Mouse (Mus musculus): ENCODE measurements around the gene Ascc1.

Ascc1 gene

DNA sequence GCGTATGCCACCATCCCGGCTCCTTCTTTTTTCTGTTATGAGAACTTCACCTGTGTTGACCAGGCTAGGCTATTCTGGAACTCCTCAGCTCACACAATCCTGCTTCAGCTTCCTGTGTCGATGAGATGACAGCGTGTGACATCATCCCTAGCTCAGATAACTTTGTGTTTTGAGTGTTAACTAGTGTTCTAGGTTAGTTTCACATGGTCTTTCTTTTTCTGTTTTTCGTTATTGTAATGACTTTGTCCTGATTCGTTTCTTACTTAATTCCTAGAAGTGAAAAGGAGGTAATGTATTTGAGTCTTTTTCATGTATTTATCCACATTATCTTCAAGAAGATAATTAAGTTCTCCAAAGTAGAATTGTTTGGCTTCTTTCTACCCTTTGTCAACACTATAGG lies 13.6 kb downstream of the Ascc1 start:
- intact Hi-C loops (cut with DNase I) = no loop called here

- intact Hi-C loops (cut with DNase I) = no loop called here
Measured at GRCm38 (mm10) chr10:60019299-60019698, 16.7 kb downstream of the Ascc1 start.

- intact Hi-C loops (cut with DNase I) = loop anchor here (5.0 kb wide), 1 partner anchor 39 kb away; no protein-coding TSS in a partner anchor
Measured at GRCm38 (mm10) chr10:60023751-60024150, 21.1 kb downstream of the Ascc1 start.

GRCm38 (mm10) chr10:60026759-60027395 lies 24.3 kb downstream of the Ascc1 start:
- intact Hi-C loops (cut with DNase I) = no loop called here

- intact Hi-C loops (cut with DNase I) = no loop called here
Measured at GRCm38 (mm10) chr10:60027619-60028084, 25.0 kb downstream of the Ascc1 start.

GRCm38 (mm10) chr10:60028181-60028580 lies 25.6 kb downstream of the Ascc1 start:
- intact Hi-C loops (cut with DNase I) = no loop called here

DNA sequence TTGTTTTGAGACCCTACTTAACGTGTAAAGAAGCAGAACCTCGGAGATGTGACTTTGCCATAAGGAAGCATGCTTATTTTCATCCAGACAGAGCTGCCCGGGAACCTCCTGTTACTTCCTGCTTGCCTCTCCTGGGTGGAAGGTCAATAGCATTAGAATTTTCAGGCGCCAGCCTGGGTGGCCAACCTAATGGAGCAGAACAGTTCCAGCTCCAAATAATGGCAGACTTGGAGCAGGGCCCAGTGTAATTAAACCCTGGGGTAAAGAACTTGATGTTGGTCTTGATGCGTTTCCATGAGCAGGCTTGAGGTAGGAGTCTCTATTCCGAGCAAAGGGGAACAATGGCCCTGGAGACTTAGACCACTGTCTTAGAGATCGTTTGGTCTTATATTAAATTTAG lies 26.4 kb downstream of the Ascc1 start:
- intact Hi-C loops (cut with DNase I) = no loop called here

DNA sequence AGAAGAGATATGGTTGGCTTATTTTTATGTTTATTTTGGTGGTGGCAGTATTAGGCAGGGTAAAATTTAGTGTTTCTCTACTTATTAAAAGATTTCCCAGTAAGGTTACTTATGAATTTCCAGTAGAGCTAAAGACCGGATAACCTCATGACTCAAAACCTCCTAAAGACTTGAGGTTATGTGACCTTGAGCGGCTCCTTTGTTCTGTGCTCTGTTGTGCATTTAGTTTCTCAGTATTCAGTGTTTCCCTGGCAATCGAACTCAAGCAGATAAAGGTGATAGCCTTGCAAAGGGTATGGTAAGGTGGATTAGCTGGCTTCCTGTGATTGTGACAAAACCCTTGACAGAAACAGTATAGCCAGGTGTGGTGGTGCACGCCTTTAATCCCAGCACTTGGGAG lies 26.8 kb downstream of the Ascc1 start:
- intact Hi-C loops (cut with DNase I) = no loop called here

DNA sequence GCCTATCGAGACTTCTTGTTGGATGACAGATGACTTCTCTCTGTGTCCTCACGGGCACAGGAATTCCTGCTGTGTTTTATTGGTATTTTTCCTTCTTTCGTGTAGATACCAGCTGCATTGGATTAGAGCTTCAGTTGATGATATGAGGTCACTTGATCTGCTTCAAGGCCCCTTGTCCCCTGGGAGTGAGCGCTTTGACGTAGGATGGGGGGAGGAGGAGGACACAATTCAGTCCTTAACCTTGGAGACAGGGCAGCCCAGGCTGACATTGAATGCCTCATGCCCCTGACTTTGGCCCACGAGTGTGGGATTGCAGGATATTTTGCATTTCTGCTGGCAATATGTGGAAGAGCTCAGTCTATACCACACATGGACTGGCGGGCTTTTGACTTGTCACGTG lies 29.0 kb downstream of the Ascc1 start:
- intact Hi-C loops (cut with DNase I) = no loop called here

- intact Hi-C loops (cut with DNase I) = no loop called here
Measured at GRCm38 (mm10) chr10:60031985-60032384, 29.4 kb downstream of the Ascc1 start.

- intact Hi-C loops (cut with DNase I) = no loop called here
Measured at GRCm38 (mm10) chr10:60032622-60033021, 30.0 kb downstream of the Ascc1 start.

GRCm38 (mm10) chr10:60033064-60033463 lies 30.5 kb downstream of the Ascc1 start:
- intact Hi-C loops (cut with DNase I) = no loop called here

- intact Hi-C loops (cut with DNase I) = no loop called here
Measured at GRCm38 (mm10) chr10:60034621-60035020, 32.0 kb downstream of the Ascc1 start.

DNA sequence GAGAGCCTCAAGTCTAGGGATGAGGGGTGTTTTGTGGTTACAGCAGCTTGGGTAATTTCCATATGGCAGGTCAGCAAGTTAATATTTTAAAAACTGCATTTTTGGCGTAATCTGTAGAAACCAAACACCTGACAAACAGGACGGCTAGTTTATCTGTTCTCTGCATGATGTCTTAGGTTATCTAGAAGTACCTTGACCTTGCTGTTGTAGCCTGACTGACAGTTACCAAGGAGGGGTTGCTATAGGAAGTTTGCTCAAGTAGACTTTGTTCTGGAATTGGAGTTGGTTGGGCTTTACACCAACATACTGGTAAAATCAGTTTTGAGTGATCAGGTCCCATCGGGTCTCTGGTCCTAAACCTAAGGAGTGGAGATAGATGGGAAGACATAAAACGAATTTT lies 33.1 kb downstream of the Ascc1 start:
- intact Hi-C loops (cut with DNase I) = no loop called here

DNA sequence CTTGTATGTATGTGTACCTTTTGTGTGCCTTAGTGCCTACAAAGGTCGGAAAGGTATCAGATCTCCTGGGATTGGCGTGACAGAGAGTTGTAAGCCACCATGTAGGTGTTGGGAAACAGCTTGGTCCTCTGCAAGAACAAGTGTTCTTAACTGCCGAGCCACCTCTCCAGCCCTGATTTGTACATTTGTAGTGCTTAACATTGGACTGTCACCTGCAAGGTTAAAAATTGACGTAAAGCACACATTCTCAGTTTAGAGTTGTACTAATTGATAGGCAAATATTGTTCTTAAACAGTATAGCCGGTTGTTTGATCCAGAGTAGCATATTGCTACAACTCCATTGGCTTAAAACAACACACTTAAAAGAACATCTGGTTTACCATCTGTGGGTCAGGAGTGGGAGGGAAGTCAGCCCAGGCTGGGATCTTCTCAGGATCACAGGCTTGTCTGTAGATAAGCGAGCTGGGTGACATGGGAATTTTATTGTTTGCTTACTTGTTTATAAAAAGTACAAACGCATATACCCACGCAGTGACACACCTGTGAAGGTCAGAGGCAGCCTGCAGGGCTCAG lies 39.8 kb downstream of the Ascc1 start:
- intact Hi-C loops (cut with DNase I) = no loop called here

GRCm38 (mm10) chr10:60046696-60047095 lies 44.1 kb downstream of the Ascc1 start:
- intact Hi-C loops (cut with DNase I) = no loop called here

DNA sequence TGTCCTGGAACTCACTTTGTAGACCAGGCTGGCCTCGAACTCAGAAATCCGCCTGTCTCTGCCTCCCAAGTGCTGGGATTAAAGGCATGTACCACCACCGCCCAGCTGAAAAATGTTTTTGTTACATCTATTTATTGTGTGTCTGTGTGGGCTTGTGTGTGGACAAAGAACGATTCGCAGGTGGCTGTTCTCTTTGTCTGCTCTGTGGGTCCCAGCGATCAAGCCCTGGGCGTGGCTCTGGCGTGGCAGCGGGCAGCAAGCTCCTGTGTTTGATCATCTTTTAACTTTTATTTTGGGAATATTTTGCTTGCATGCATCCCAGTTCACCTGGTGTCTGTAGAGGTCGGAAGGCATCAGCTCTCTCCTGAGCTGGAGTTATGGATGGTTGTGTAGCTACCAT lies 48.0 kb downstream of the Ascc1 start:
- intact Hi-C loops (cut with DNase I) = no loop called here

- intact Hi-C loops (cut with DNase I) = no loop called here
Measured at GRCm38 (mm10) chr10:60053073-60053472, 50.5 kb downstream of the Ascc1 start.

GRCm38 (mm10) chr10:60062173-60062572 lies 59.6 kb downstream of the Ascc1 start:
- intact Hi-C loops (cut with DNase I) = loop anchor here (5.0 kb wide), 1 partner anchor 40 kb away; no protein-coding TSS in a partner anchor

GRCm38 (mm10) chr10:60062931-60063330 lies 60.3 kb downstream of the Ascc1 start:
- intact Hi-C loops (cut with DNase I) = loop anchor here (5.0 kb wide), 1 partner anchor 41 kb away; no protein-coding TSS in a partner anchor

- intact Hi-C loops (cut with DNase I) = loop anchor here (5.0 kb wide), 1 partner anchor 174 kb away; no protein-coding TSS in a partner anchor
Measured at GRCm38 (mm10) chr10:60066524-60066923, 63.9 kb downstream of the Ascc1 start.

- intact Hi-C loops (cut with DNase I) = no loop called here
Measured at GRCm38 (mm10) chr10:60075159-60075558, 72.6 kb downstream of the Ascc1 start.

- intact Hi-C loops (cut with DNase I) = no loop called here
Measured at GRCm38 (mm10) chr10:60077226-60077625, 74.6 kb downstream of the Ascc1 start.

Data from adrenal gland (tissue).